Mouse (Mus musculus) myocyte (in vitro differentiated cells): Measurements from ENCODE around the gene Rasa4. TPM values are rescaled to one million over a fixed set of nuclear protein-coding genes. Genes with fewer than 3 reads are reported as not detected.

ENCODE experiments used
- H3K27me3 ChIP-seq: one replicate; pipeline ENCODE4 v1.6.1; 2011; ENCODE audit not compliant: control insufficient read depth, insufficient read depth, insufficient read length
- H3K36me3 ChIP-seq: one replicate; pipeline ENCODE4 v1.6.1; 2011; ENCODE audit not compliant: control insufficient read depth, insufficient read depth
- H3K4me2 ChIP-seq: one replicate; pipeline ENCODE4 v1.6.1; 2011; ENCODE audit warnings: low read depth, control low read depth
- H3K4me3 ChIP-seq: one replicate; pipeline ENCODE4 v1.5.1; 2011; ENCODE audit warnings: mild to moderate bottlenecking, control low read depth, moderate library complexity
- H3K79me2 ChIP-seq: one replicate; pipeline ENCODE4 v1.6.1; 2011; ENCODE audit not compliant: control insufficient read depth, insufficient read depth
- H3ac ChIP-seq: one replicate; pipeline ENCODE4 v1.6.1; 2011; ENCODE audit not compliant: control insufficient read depth, insufficient read length
- CEBPB ChIP-seq: IDR thresholded peaks from 2 replicates; pipeline ENCODE4 v1.6.1; 2011; ENCODE audit warnings: mild to moderate bottlenecking, moderate library complexity; ENCODE audit not compliant: poor library complexity, insufficient read depth, severe bottlenecking
- E2F4 ChIP-seq: IDR thresholded peaks from one replicate; pipeline ENCODE4 v1.6.1; 2011; ENCODE audit warnings: mild to moderate bottlenecking, control low read depth, moderate library complexity; ENCODE audit not compliant: insufficient read depth
- MAX ChIP-seq: IDR thresholded peaks from one replicate; pipeline ENCODE4 v1.6.1; 2011; ENCODE audit warnings: low read depth, mild to moderate bottlenecking, control low read depth
- MYOD1 ChIP-seq, 3 experiments: IDR thresholded peaks; one replicate each; pipeline ENCODE4 v1.6.1; 2011; ENCODE audit warnings: control low read depth in 2 of 3, low read depth in 2 of 3, mild to moderate bottlenecking in 2 of 3, moderate library complexity in 1 of 3; ENCODE audit not compliant: insufficient read length in 2 of 3, control insufficient read depth in 1 of 3
- MYOG ChIP-seq, 3 experiments: IDR thresholded peaks; one replicate each; pipeline ENCODE4 v1.6.1; 2011; ENCODE audit warnings: control low read depth in 2 of 3, low read depth in 2 of 3, mild to moderate bottlenecking in 2 of 3; ENCODE audit not compliant: insufficient read length in 2 of 3, control insufficient read depth in 1 of 3, insufficient read depth in 1 of 3
- POLR2A ChIP-seq: IDR thresholded peaks from one replicate; pipeline ENCODE4 v1.6.1; 2011; ENCODE audit warnings: low read depth, mild to moderate bottlenecking, control low read depth, moderate library complexity; ENCODE audit not compliant: insufficient read length
- POLR2AphosphoS2 ChIP-seq: IDR thresholded peaks from one replicate; pipeline ENCODE4 v1.6.1; 2011; ENCODE audit warnings: low read depth, control low read depth; ENCODE audit not compliant: insufficient read length
- REST ChIP-seq: IDR thresholded peaks from one replicate; pipeline ENCODE4 v1.6.1; 2011; ENCODE audit warnings: mild to moderate bottlenecking, control low read depth, moderate library complexity; ENCODE audit not compliant: insufficient read depth, insufficient read length
- SRF ChIP-seq: IDR thresholded peaks from one replicate; pipeline ENCODE4 v1.6.1; 2011; ENCODE audit warnings: low read depth; ENCODE audit not compliant: control insufficient read depth, insufficient read length
- TCF12 ChIP-seq: IDR thresholded peaks from one replicate; pipeline ENCODE4 v1.6.1; 2011; ENCODE audit warnings: mild to moderate bottlenecking, control low read depth; ENCODE audit not compliant: poor library complexity, insufficient read depth, severe bottlenecking
- TCF3 ChIP-seq: IDR thresholded peaks from one replicate; pipeline ENCODE4 v1.6.1; 2011; ENCODE audit warnings: low read depth, control low read depth; ENCODE audit not compliant: insufficient read length
- polyA plus RNA-seq: library from polyadenylated mRNA; unstranded; fragments of >200 nt; fragmentation: generic; extraction: Trizol; gene quantifications from one replicate; pipeline ENCODE4 v1.2.1, GENCODE M21; 2012; ENCODE audit warnings: missing spikeins

Rasa4 gene
- polyA plus RNA-seq, 1 experiment: 26.9 TPM

GRCm38 (mm10) chr5:136115891-136116783 is 32.4 kb downstream of the Rasa4 start, which contains the start of gene Polr2j:
Gene Polr2j, plus strand, starts transcription at chr5:136116631.
- peak; percentile 88 for TF ChIP-seq POLR2A
- no peak for TF ChIP-seq SRF
- no peak for TF ChIP-seq TCF3
- no peak for TF ChIP-seq REST
- no peak for TF ChIP-seq E2F4
- peak; percentile 91 for TF ChIP-seq POLR2AphosphoS2
- no peak for TF ChIP-seq CEBPB
- TF ChIP-seq MYOG (IDR thresholded peaks at IDR 0.05; ENCODE audit: control insufficient read depth in 1 of 3, insufficient read depth in 1 of 3, insufficient read length in 2 of 3, low read depth in 2 of 3): peak in 1 of 3 experiments; percentile 35
- peak in 1 of 3 experiments; percentile 32 for TF ChIP-seq MYOD1 (IDR thresholded peaks at IDR 0.05; ENCODE audit: control insufficient read depth in 1 of 3, insufficient read length in 2 of 3, low read depth in 2 of 3)
- Histone ChIP-seq H3K4me2 (peak within 1 kb of the TSS; percentile 97), H3K4me3 (peak within 1 kb of the TSS; percentile 68), H3ac (peak within 1 kb of the TSS; percentile 14), H3K36me3 (no peaks in the 10 kb centered on the region), H3K27me3 (no peaks in the 10 kb centered on the region), H3K79me2 (peaks cover 29% of the 10 kb centered on the region)

- TF ChIP-seq MYOD1 (IDR thresholded peaks at IDR 0.05; ENCODE audit: control insufficient read depth in 1 of 3, insufficient read length in 2 of 3, low read depth in 2 of 3): no peak
- Histone ChIP-seq H3K79me2 (peaks cover 29% of the 10 kb centered on the region), H3K36me3 (no peaks in the 10 kb centered on the region), H3ac (peak overlapping the region; percentile 14), H3K4me3 (peak overlapping the region; percentile 68), H3K27me3 (no peaks in the 10 kb centered on the region), H3K4me2 (peak overlapping the region; percentile 97)
These were observed 33.0 kb downstream of the Rasa4 start for GRCm38 (mm10) chr5:136116784-136117112.

DNA sequence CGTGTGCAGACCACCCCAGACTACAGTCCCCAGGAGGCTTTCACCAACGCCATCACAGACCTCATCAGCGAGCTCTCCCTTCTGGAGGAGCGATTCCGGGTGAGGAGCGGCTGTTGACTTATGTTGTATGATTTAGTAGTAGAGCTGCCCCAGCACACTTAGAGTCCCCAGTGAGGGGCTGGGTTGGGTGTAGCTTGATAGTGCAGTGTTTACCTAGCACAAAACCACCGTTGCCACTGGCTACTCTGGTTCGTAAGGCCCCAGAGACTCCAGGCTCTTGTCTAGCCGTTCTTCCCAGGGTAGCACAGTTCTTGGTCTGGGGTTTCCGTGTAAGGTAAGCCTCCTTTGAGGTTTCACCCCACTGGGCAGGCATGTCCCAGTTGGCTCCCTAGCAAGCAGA is 38.4 kb downstream of the Rasa4 start:
- Histone ChIP-seq H3K27me3 (no peaks in the 10 kb centered on the region), H3K36me3 (no peaks in the 10 kb centered on the region)
- TF ChIP-seq TCF12 (no peak), E2F4 (no peak), POLR2A (no peak)

GRCm38 (mm10) chr5:136135571-136136291 is 52.0 kb downstream of the Rasa4 start, which contains the start of the genes Lrwd1 and Alkbh4:
Gene Lrwd1, minus strand, starts transcription at chr5:136136074.
Gene Alkbh4, plus strand, starts transcription at chr5:136136146.
- TF ChIP-seq POLR2AphosphoS2 (peak; percentile 68), MAX (no peak), TCF12 (no peak), CEBPB (no peak), MYOG (IDR thresholded peaks at IDR 0.05; ENCODE audit: control insufficient read depth in 1 of 3, insufficient read depth in 1 of 3, insufficient read length in 2 of 3, low read depth in 2 of 3) (peak in 1 of 3 experiments; percentile 9), E2F4 (peak; percentile 41), POLR2A (peak; percentile 74)
- Histone ChIP-seq H3K36me3 (peaks cover 2% of the 10 kb centered on the region), H3K4me2 (peak within 1 kb of the TSS; percentile 79), H3ac (peak within 1 kb of the TSS; percentile 45), H3K79me2 (peaks cover 20% of the 10 kb centered on the region), H3K4me3 (peak within 1 kb of the TSS; percentile 96), H3K27me3 (no peaks in the 10 kb centered on the region)

More for the DNA sequence above, 38.4 kb downstream of the Rasa4 start:
- no peak overlapping the region for H3ac ChIP-seq
- H3K4me2 ChIP-seq: no peak overlapping the region
- no peak overlapping the region for H3K4me3 ChIP-seq
- peaks cover 23% of the 10 kb centered on the region for H3K79me2 ChIP-seq

- peak overlapping the region; percentile 45 for H3ac ChIP-seq
- H3K36me3 ChIP-seq: peaks cover 2% of the 10 kb centered on the region
- TF ChIP-seq REST (no peak), POLR2A (peak; percentile 40)
These were observed 52.7 kb downstream of the Rasa4 start for GRCm38 (mm10) chr5:136136292-136136990.

More at GRCm38 (mm10) chr5:136136292-136136990, 52.7 kb downstream of the Rasa4 start:
- peak overlapping the region; percentile 96 for H3K4me3 ChIP-seq
- H3K79me2 ChIP-seq: peaks cover 20% of the 10 kb centered on the region
- H3K27me3 ChIP-seq: no peaks in the 10 kb centered on the region
- H3K4me2 ChIP-seq: peak overlapping the region; percentile 79
